Mouse (Mus musculus) forebrain, embryonic 15.5 days (tissue): ENCODE results near the gene Drosha. TPM values are rescaled to one million over a fixed set of nuclear protein-coding genes. Genes with fewer than 3 reads are reported as not detected.

Experiments used
- ATAC-seq: fragments of 200-750 bp; cut with Nextera tagmentation; replicated peaks from 2 replicates; pipeline ENCODE4 v1.8.0; 2017; ENCODE audit warnings: mild to moderate bottlenecking, moderate TSS enrichment, moderate library complexity
- H3K27ac ChIP-seq: fragments of 300-500 bp; sonication (generic); replicated peaks from 2 replicates; pipeline ENCODE4 v1.5.1; 2015; ENCODE audit warnings: mild to moderate bottlenecking, inconsistent platforms
- H3K27me3 ChIP-seq: fragments of 300-500 bp; sonication (generic); 2 replicates; pipeline ENCODE4 v1.6.1; 2015; ENCODE audit warnings: inconsistent platforms
- H3K36me3 ChIP-seq: fragments of 300-500 bp; sonication (generic); 2 replicates; pipeline ENCODE4 v1.6.1; 2015; ENCODE audit warnings: mild to moderate bottlenecking, inconsistent platforms
- H3K4me1 ChIP-seq: fragments of 300-500 bp; sonication (generic); 2 replicates; pipeline ENCODE4 v1.6.1; 2015; ENCODE audit warnings: inconsistent platforms
- H3K4me2 ChIP-seq: fragments of 300-500 bp; sonication (generic); replicated peaks from 2 replicates; pipeline ENCODE4 v1.6.1; 2015; ENCODE audit warnings: mild to moderate bottlenecking, inconsistent platforms
- H3K4me3 ChIP-seq: fragments of 300-500 bp; sonication (generic); 2 replicates; pipeline ENCODE4 v1.5.1; 2015; ENCODE audit warnings: mild to moderate bottlenecking, inconsistent platforms
- H3K9ac ChIP-seq: fragments of 300-500 bp; sonication (generic); replicated peaks from 2 replicates; pipeline ENCODE4 v1.6.1; 2015; ENCODE audit warnings: mild to moderate bottlenecking, inconsistent platforms
- H3K9me3 ChIP-seq: fragments of 300-500 bp; sonication (generic); 2 replicates; pipeline ENCODE4 v1.6.1; 2016; ENCODE audit warnings: inconsistent platforms
- WGBS: fragments of 180-500 bp; shearing (Covaris S2); methylation state at CpG from one replicate; pipeline ENCODE4 v1.1.7; 2015; ENCODE audit warnings: mixed read lengths; 5-methylcytosine and 5-hydroxymethylcytosine counted together
- polyA plus RNA-seq: library from polyadenylated mRNA; unstranded; fragments of >200 nt; fragmentation: Nextera tagmentation; extraction: Ambion mirVana; gene quantifications from 2 replicates; pipeline ENCODE4 v1.2.1, GENCODE M21; 2015

The Drosha gene
- polyA plus RNA-seq, 1 experiment from 2014 or later = 54.7 TPM

- no peak overlapping the region for H3K27ac ChIP-seq
- H3K9ac ChIP-seq = no peak overlapping the region
- no peaks in the 10 kb centered on the region for H3K4me1 ChIP-seq
- no peaks in the 10 kb centered on the region for H3K27me3 ChIP-seq
- no peaks in the 10 kb centered on the region for H3K9me3 ChIP-seq
- no peak for ATAC-seq
- no peak overlapping the region for H3K4me3 ChIP-seq
- peaks cover 48% of the 10 kb centered on the region for H3K36me3 ChIP-seq
- 96% methylated on average over 10 of the region's 10 CpGs for WGBS
- no peak overlapping the region for H3K4me2 ChIP-seq
Measured at GRCm38 (mm10) chr15:12807088-12807487, 17.5 kb upstream of the Drosha start.

- ATAC-seq = no peak
- WGBS = 91% methylated on average over 6 of the region's 6 CpGs
- no peaks in the 10 kb centered on the region for H3K27me3 ChIP-seq
- no peak overlapping the region for H3K27ac ChIP-seq
- H3K4me3 ChIP-seq = no peak overlapping the region
- 0 out of 2 replicates have a peak, but pooled peaks cover 2% of the 10 kb centered on the region for H3K9me3 ChIP-seq
- no peak overlapping the region for H3K4me2 ChIP-seq
- H3K4me1 ChIP-seq = no peaks in the 10 kb centered on the region
- H3K36me3 ChIP-seq = peaks cover 68% of the 10 kb centered on the region
- H3K9ac ChIP-seq = no peak overlapping the region
Measured at GRCm38 (mm10) chr15:12809305-12809704, 15.3 kb upstream of the Drosha start.

- 95% methylated on average over 11 of the region's 11 CpGs for WGBS
- H3K4me1 ChIP-seq = no peaks in the 10 kb centered on the region
- peaks cover 91% of the 10 kb centered on the region for H3K36me3 ChIP-seq
- no peak overlapping the region for H3K9ac ChIP-seq
- H3K9me3 ChIP-seq = 0 out of 2 replicates have a peak, but pooled peaks cover 2% of the 10 kb centered on the region
- no peaks in the 10 kb centered on the region for H3K27me3 ChIP-seq
- H3K4me3 ChIP-seq = no peak overlapping the region
- H3K4me2 ChIP-seq = no peak overlapping the region
- H3K27ac ChIP-seq = no peak overlapping the region
- no peak for ATAC-seq
Measured at GRCm38 (mm10) chr15:12812646-12813045, 12.0 kb upstream of the Drosha start.

GRCm38 (mm10) chr15:12817592-12817991, 7.0 kb upstream of the Drosha start:
- no peak for ATAC-seq
- Histone ChIP-seq H3K4me1 (no peaks in the 10 kb centered on the region), H3K9me3 (0 out of 2 replicates have a peak, but pooled peaks cover 2% of the 10 kb centered on the region), H3K27ac (no peak overlapping the region), H3K36me3 (peaks cover 72% of the 10 kb centered on the region), H3K4me3 (no peak overlapping the region), H3K4me2 (no peak overlapping the region), H3K27me3 (no peaks in the 10 kb centered on the region), H3K9ac (no peak overlapping the region)
- WGBS = 96% methylated on average over 8 of the region's 8 CpGs

- peaks cover 35% of the 10 kb centered on the region for H3K36me3 ChIP-seq
- H3K9ac ChIP-seq = no peak overlapping the region
- no peak overlapping the region for H3K27ac ChIP-seq
- H3K4me2 ChIP-seq = no peak overlapping the region
- H3K4me3 ChIP-seq = no peak overlapping the region
- ATAC-seq = no peak
- H3K27me3 ChIP-seq = no peaks in the 10 kb centered on the region
- 72% methylated on average over 9 of the region's 9 CpGs for WGBS
- peaks cover 30% of the 10 kb centered on the region for H3K4me1 ChIP-seq
- H3K9me3 ChIP-seq = no peaks in the 10 kb centered on the region
Measured at GRCm38 (mm10) chr15:12822416-12823395, 1.9 kb upstream of the Drosha start.

- H3K4me3 ChIP-seq = peak overlapping the region; percentile 79
- peaks cover 37% of the 10 kb centered on the region for H3K36me3 ChIP-seq
Measured at GRCm38 (mm10) chr15:12823455-12824119, 1.0 kb upstream of the Drosha start.

GRCm38 (mm10) chr15:12824965-12825364, 350 bp downstream of the Drosha start:
- H3K4me3 ChIP-seq = peak overlapping the region; percentile 79
- peak overlapping the region; percentile 76 for H3K9ac ChIP-seq
- no peaks in the 10 kb centered on the region for H3K9me3 ChIP-seq
- no peaks in the 10 kb centered on the region for H3K27me3 ChIP-seq
- peak overlapping the region; percentile 76 for H3K4me2 ChIP-seq
- H3K4me1 ChIP-seq = peaks cover 30% of the 10 kb centered on the region
- H3K27ac ChIP-seq = peak overlapping the region; percentile 72
- under 1% methylated on average over 31 of the region's 31 CpGs for WGBS
- ATAC-seq = no peak
- peaks cover 41% of the 10 kb centered on the region for H3K36me3 ChIP-seq

More at GRCm38 (mm10) chr15:12823455-12824119, 1.0 kb upstream of the Drosha start:
- WGBS = 94% methylated on average over 2 of the region's 2 CpGs
- H3K9ac ChIP-seq = peak overlapping the region; percentile 82
- no peaks in the 10 kb centered on the region for H3K27me3 ChIP-seq
- no peaks in the 10 kb centered on the region for H3K9me3 ChIP-seq
- peak overlapping the region; percentile 56 for H3K4me2 ChIP-seq
- ATAC-seq = no peak
- H3K4me1 ChIP-seq = peaks cover 30% of the 10 kb centered on the region
- H3K27ac ChIP-seq = no peak overlapping the region

- no peak overlapping the region for H3K27ac ChIP-seq
- H3K27me3 ChIP-seq = no peaks in the 10 kb centered on the region
- H3K36me3 ChIP-seq = peaks cover 40% of the 10 kb centered on the region
- ATAC-seq = no peak
- no peaks in the 10 kb centered on the region for H3K9me3 ChIP-seq
- WGBS = 51% methylated on average over 12 of the region's 12 CpGs
- H3K4me1 ChIP-seq = peaks cover 30% of the 10 kb centered on the region
- H3K4me3 ChIP-seq = peak overlapping the region; percentile 79
- H3K4me2 ChIP-seq = peak overlapping the region; percentile 76
- H3K9ac ChIP-seq = peak overlapping the region; percentile 76
Measured at GRCm38 (mm10) chr15:12825408-12825807, 793 bp downstream of the Drosha start.

GRCm38 (mm10) chr15:12829878-12830277, 5.3 kb downstream of the Drosha start:
- no peaks in the 10 kb centered on the region for H3K27me3 ChIP-seq
- no peak for ATAC-seq
- peaks cover 56% of the 10 kb centered on the region for H3K36me3 ChIP-seq
- no peak overlapping the region for H3K27ac ChIP-seq
- 97% methylated on average over 3 of the region's 3 CpGs for WGBS
- H3K9me3 ChIP-seq = no peaks in the 10 kb centered on the region
- H3K9ac ChIP-seq = no peak overlapping the region
- H3K4me1 ChIP-seq = peaks cover 19% of the 10 kb centered on the region
- H3K4me2 ChIP-seq = no peak overlapping the region
- no peak overlapping the region for H3K4me3 ChIP-seq

GRCm38 (mm10) chr15:12832599-12832998, 8.0 kb downstream of the Drosha start:
- Histone ChIP-seq H3K4me1 (peaks cover 5% of the 10 kb centered on the region; the same call in 1 of the 2 replicates), H3K9ac (no peak overlapping the region), H3K4me3 (no peak overlapping the region), H3K4me2 (no peak overlapping the region), H3K27ac (no peak overlapping the region), H3K36me3 (peaks cover 66% of the 10 kb centered on the region), H3K27me3 (no peaks in the 10 kb centered on the region), H3K9me3 (no peaks in the 10 kb centered on the region)
- 98% methylated on average over 4 of the region's 4 CpGs for WGBS
- ATAC-seq = no peak

GRCm38 (mm10) chr15:12833385-12833784, 8.8 kb downstream of the Drosha start:
- peaks cover 67% of the 10 kb centered on the region for H3K36me3 ChIP-seq
- H3K4me2 ChIP-seq = no peak overlapping the region
- H3K4me1 ChIP-seq = peaks cover 5% of the 10 kb centered on the region; the same call in 1 of the 2 replicates
- H3K9ac ChIP-seq = no peak overlapping the region
- H3K9me3 ChIP-seq = no peaks in the 10 kb centered on the region
- ATAC-seq = no peak
- no peak overlapping the region for H3K4me3 ChIP-seq
- H3K27me3 ChIP-seq = no peaks in the 10 kb centered on the region
- H3K27ac ChIP-seq = no peak overlapping the region
- 98% methylated on average over 31 of the region's 31 CpGs for WGBS

- H3K36me3 ChIP-seq = peaks cover 61% of the 10 kb centered on the region
- WGBS = 91% methylated on average over 24 of the region's 24 CpGs
Measured at GRCm38 (mm10) chr15:12834231-12834630, 9.6 kb downstream of the Drosha start.

More at GRCm38 (mm10) chr15:12834231-12834630, 9.6 kb downstream of the Drosha start:
- Histone ChIP-seq H3K4me1 (peaks cover 5% of the 10 kb centered on the region; the same call in 1 of the 2 replicates), H3K4me3 (no peak overlapping the region), H3K27me3 (no peaks in the 10 kb centered on the region), H3K9me3 (no peaks in the 10 kb centered on the region), H3K9ac (no peak overlapping the region), H3K4me2 (no peak overlapping the region), H3K27ac (no peak overlapping the region)
- 0 out of 2 replicates have a peak, but pooled peaks have one; percentile 19 for ATAC-seq
